Mouse (Mus musculus): ENCODE results near the gene Abhd8. TPM values are rescaled to one million over a fixed set of nuclear protein-coding genes. Genes with fewer than 3 reads are reported as not detected.

Abhd8 gene
- polyA plus RNA-seq, 1 experiment from 2014 or later = 127 TPM

DNA sequence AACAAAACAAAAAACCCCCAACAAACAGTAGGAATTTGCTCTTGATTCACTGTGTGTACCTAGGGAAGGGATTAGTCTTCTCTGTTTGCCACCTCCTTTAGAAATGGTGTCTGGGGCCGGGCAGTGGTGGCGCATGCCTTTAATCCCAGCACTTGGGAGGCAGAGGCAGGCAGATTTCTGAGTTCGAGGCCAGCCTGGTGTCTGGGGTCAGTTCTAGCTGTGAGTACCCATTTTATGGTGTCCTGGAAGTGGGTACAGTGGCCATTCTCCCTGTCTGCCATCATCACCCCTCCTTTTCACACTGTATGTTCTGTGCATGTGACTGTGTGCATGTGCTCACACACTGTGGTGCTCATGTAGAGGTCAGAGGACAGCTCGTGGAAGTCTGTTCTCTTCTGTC, 55.2 kb downstream of the Abhd8 start:
- H3K4me3 ChIP-seq (replicated peaks; ENCODE audit: low read length) = no peak overlapping the region
- H3K36me3 ChIP-seq (ENCODE audit: control insufficient read depth, insufficient read depth) = no peaks in the 10 kb centered on the region
- H3K27ac ChIP-seq (ENCODE audit: low read length) = no peak overlapping the region
- H3K9ac ChIP-seq (replicated peaks; ENCODE audit: low read depth, low read length) = no peak overlapping the region
- no peak for ATAC-seq
- no peaks in the 10 kb centered on the region for H3K27me3 ChIP-seq (replicated peaks; ENCODE audit: control insufficient read depth, insufficient read depth, low read length)
- no peak overlapping the region for H3K4me2 ChIP-seq (ENCODE audit: low read length)
- no peaks in the 10 kb centered on the region for H3K9me3 ChIP-seq (ENCODE audit: control insufficient read depth, low read length)
- H3K4me1 ChIP-seq (replicated peaks; ENCODE audit: control insufficient read depth, insufficient read depth, low read length) = peaks cover 14% of the 10 kb centered on the region
- WGBS = 96% methylated on average over 4 of the region's 4 CpGs

DNA sequence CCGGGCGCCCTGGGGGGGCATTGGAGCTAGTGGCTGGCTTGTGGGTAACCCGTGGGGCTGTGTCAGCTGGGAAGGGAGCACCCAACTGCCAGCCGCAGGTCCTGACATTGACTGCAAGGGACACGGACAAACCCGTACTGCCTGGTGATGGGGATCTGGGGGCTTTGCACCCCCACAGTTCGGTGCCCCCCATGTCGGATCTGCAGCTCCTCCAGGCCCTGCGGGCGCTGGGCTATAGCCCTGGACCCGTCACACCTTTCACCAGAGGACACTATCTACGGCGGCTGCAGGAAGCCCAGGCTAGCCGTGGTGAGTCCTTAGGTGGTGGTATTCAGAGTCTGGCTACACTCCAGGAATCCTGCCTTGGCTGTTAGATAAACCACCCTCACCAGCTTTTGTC, 56.0 kb downstream of the Abhd8 start:
- H3K9ac ChIP-seq (replicated peaks; ENCODE audit: low read depth, low read length) = no peak overlapping the region
- H3K27ac ChIP-seq (ENCODE audit: low read length) = no peak overlapping the region
- no peak overlapping the region for H3K4me3 ChIP-seq (replicated peaks; ENCODE audit: low read length)
- H3K4me1 ChIP-seq (replicated peaks; ENCODE audit: control insufficient read depth, insufficient read depth, low read length) = peaks cover 14% of the 10 kb centered on the region
- H3K36me3 ChIP-seq (ENCODE audit: control insufficient read depth, insufficient read depth) = no peaks in the 10 kb centered on the region
- no peak overlapping the region for H3K4me2 ChIP-seq (ENCODE audit: low read length)
- no peaks in the 10 kb centered on the region for H3K27me3 ChIP-seq (replicated peaks; ENCODE audit: control insufficient read depth, insufficient read depth, low read length)
- ATAC-seq = no peak
- WGBS = 88% methylated on average over 14 of the region's 14 CpGs
- H3K9me3 ChIP-seq (ENCODE audit: control insufficient read depth, low read length) = no peaks in the 10 kb centered on the region

Other genes with a start within 250 kb of the Abhd8 start
- gene Myo9b, start 190.9 kb downstream of the Abhd8 start, polyA plus RNA-seq (2015; fragmentation: Nextera tagmentation; extraction: Ambion mirVana) = 19.8 and 23.9 TPM in 2 replicates
- gene Haus8, start 190.7 kb downstream of the Abhd8 start, polyA plus RNA-seq (2015; fragmentation: Nextera tagmentation; extraction: Ambion mirVana) = 53.2 and 56.0 TPM in 2 replicates
- 100 and 115 TPM in 2 replicates for gene Use1, start 96.8 kb downstream of the Abhd8 start, polyA plus RNA-seq (2015; fragmentation: Nextera tagmentation; extraction: Ambion mirVana)
- gene Ocel1, start 92.4 kb downstream of the Abhd8 start, polyA plus RNA-seq (2015; fragmentation: Nextera tagmentation; extraction: Ambion mirVana) = 7.8 and 8.0 TPM in 2 replicates
- 11.8 and 13.2 TPM in 2 replicates for gene Nr2f6, start 81.7 kb downstream of the Abhd8 start, polyA plus RNA-seq (2015; fragmentation: Nextera tagmentation; extraction: Ambion mirVana)
- gene Ushbp1, start 67.9 kb downstream of the Abhd8 start, polyA plus RNA-seq (2015; fragmentation: Nextera tagmentation; extraction: Ambion mirVana) = 6.1 and 6.9 TPM in 2 replicates
- gene Babam1, start 66.8 kb downstream of the Abhd8 start, polyA plus RNA-seq (2015; fragmentation: Nextera tagmentation; extraction: Ambion mirVana) = 103 and 105 TPM in 2 replicates
- gene Ankle1, start 57.6 kb downstream of the Abhd8 start, polyA plus RNA-seq (2015; fragmentation: Nextera tagmentation; extraction: Ambion mirVana) = 12.3 and 18.9 TPM in 2 replicates
- 173 and 178 TPM in 2 replicates for gene Mrpl34, start 1.3 kb upstream of the Abhd8 start, polyA plus RNA-seq (2015; fragmentation: Nextera tagmentation; extraction: Ambion mirVana)
- 218 and 236 TPM in 2 replicates for gene Dda1, start 5.5 kb upstream of the Abhd8 start, polyA plus RNA-seq (2015; fragmentation: Nextera tagmentation; extraction: Ambion mirVana)
- gene Ano8, start 22.3 kb upstream of the Abhd8 start, polyA plus RNA-seq (2015; fragmentation: Nextera tagmentation; extraction: Ambion mirVana) = 4.1 and 4.4 TPM in 2 replicates
- 12.1 and 12.6 TPM in 2 replicates for gene Gtpbp3, start 24.4 kb upstream of the Abhd8 start, polyA plus RNA-seq (2015; fragmentation: Nextera tagmentation; extraction: Ambion mirVana)
- 3.5 and 4.4 TPM in 2 replicates for gene Plvap, start 48.1 kb upstream of the Abhd8 start, polyA plus RNA-seq (2015; fragmentation: Nextera tagmentation; extraction: Ambion mirVana)
- gene Ccdc194, start 62.1 kb upstream of the Abhd8 start, polyA plus RNA-seq (2015; fragmentation: Nextera tagmentation; extraction: Ambion mirVana) = 0.26 TPM in 1 of 2 replicates, not detected in the other
- 4.7 and 7.5 TPM in 2 replicates for gene Bst2, start 73.8 kb upstream of the Abhd8 start, polyA plus RNA-seq (2015; fragmentation: Nextera tagmentation; extraction: Ambion mirVana)
- gene Mvb12a, start 79.3 kb upstream of the Abhd8 start, polyA plus RNA-seq (2015; fragmentation: Nextera tagmentation; extraction: Ambion mirVana) = 52.8 and 65.3 TPM in 2 replicates
- gene Tmem221, start 95.2 kb upstream of the Abhd8 start, polyA plus RNA-seq (2015; fragmentation: Nextera tagmentation; extraction: Ambion mirVana) = 0.15 and 0.16 TPM in 2 replicates
- gene Nxnl1, start 102.9 kb upstream of the Abhd8 start, polyA plus RNA-seq (2015; fragmentation: Nextera tagmentation; extraction: Ambion mirVana) = not detected in 2 replicates
- gene Slc27a1, start 105.2 kb upstream of the Abhd8 start, polyA plus RNA-seq (2015; fragmentation: Nextera tagmentation; extraction: Ambion mirVana) = 74.6 and 75.9 TPM in 2 replicates
- 167 and 189 TPM in 2 replicates for gene Pgls, start 128.5 kb upstream of the Abhd8 start, polyA plus RNA-seq (2015; fragmentation: Nextera tagmentation; extraction: Ambion mirVana)
- gene Fam129c, start 134.0 kb upstream of the Abhd8 start, polyA plus RNA-seq (2015; fragmentation: Nextera tagmentation; extraction: Ambion mirVana) = 6.2 and 8.4 TPM in 2 replicates
- 60.4 and 63.6 TPM in 2 replicates for gene Colgalt1, start 147.3 kb upstream of the Abhd8 start, polyA plus RNA-seq (2015; fragmentation: Nextera tagmentation; extraction: Ambion mirVana)
- gene Unc13a, start 208.1 kb upstream of the Abhd8 start, polyA plus RNA-seq (2015; fragmentation: Nextera tagmentation; extraction: Ambion mirVana) = 23.1 and 33.6 TPM in 2 replicates
- 3.4 and 4.1 TPM in 2 replicates for gene Jak3, start 212.6 kb upstream of the Abhd8 start, polyA plus RNA-seq (2015; fragmentation: Nextera tagmentation; extraction: Ambion mirVana)
- gene Insl3, start 225.6 kb upstream of the Abhd8 start, polyA plus RNA-seq (2015; fragmentation: Nextera tagmentation; extraction: Ambion mirVana) = not detected in 2 replicates
- gene B3gnt3, start 238.1 kb upstream of the Abhd8 start, polyA plus RNA-seq (2015; fragmentation: Nextera tagmentation; extraction: Ambion mirVana) = 0.58 and 0.68 TPM in 2 replicates